Mouse (Mus musculus): ENCODE data around the gene Efcab8.

GRCm38 (mm10) chr2:153734033-153734432, 45.7 kb upstream of the Efcab8 start:
- TF ChIP-seq HCFC1 (IDR thresholded peaks at IDR 0.05; ENCODE audit: borderline replicate concordance, insufficient read depth, low read length) (no peak), ZNF384 (IDR thresholded peaks at IDR 0.05; ENCODE audit: low read depth, low read length) (no peak), MAFK (IDR thresholded peaks at IDR 0.05; ENCODE audit: insufficient read depth, low read depth, low read length) (no peak)

Measured in ES-E14 (cell line).